Mouse (Mus musculus): ENCODE data around the gene Hist2h2aa1. TPM values are rescaled to one million over a fixed set of nuclear protein-coding genes. Genes with fewer than 3 reads are reported as not detected.
"Not testable (repeated sequence)": the region's sequence is repeated elsewhere in the genome, so short reads cannot be mapped to it uniquely, and the experiment has no call there.

The Hist2h2aa1 gene
- 10 to 100 TPM; 21.8 to 28.9 TPM for total RNA-seq (2021)

- intact Hi-C loops (cut with DNase I) = not testable (repeated sequence)
- peak; percentile 89 to 91 for DNase-seq
Measured at GRCm38 (mm10) chr3:96245003-96245886, at the start of gene Hist2h2aa1. TSS of gene Hist2h2aa1 (plus strand) at chr3:96245497.

- intact Hi-C loops (cut with DNase I) = no loop called here
- peak in 1 of 2 experiments; percentile 24 for DNase-seq
Measured at GRCm38 (mm10) chr3:96195616-96196313, 49.5 kb upstream of the Hist2h2aa1 start.

- DNase-seq = no peak
- intact Hi-C loops (cut with DNase I) = no loop called here
Measured at GRCm38 (mm10) chr3:96196437-96197128, 48.7 kb upstream of the Hist2h2aa1 start.

- intact Hi-C loops (cut with DNase I) = no loop called here
- DNase-seq = peak; percentile 89 to 91
Measured at GRCm38 (mm10) chr3:96197129-96197749, 48.1 kb upstream of the Hist2h2aa1 start.

GRCm38 (mm10) chr3:96198181-96198580, 47.1 kb upstream of the Hist2h2aa1 start:
- DNase-seq = no peak
- intact Hi-C loops (cut with DNase I) = no loop called here

GRCm38 (mm10) chr3:96198601-96199251, 46.6 kb upstream of the Hist2h2aa1 start:
- DNase-seq; intact Hi-C loops (cut with DNase I): not testable (repeated sequence)

GRCm38 (mm10) chr3:96199731-96200130, 45.6 kb upstream of the Hist2h2aa1 start:
- no peak for DNase-seq
- intact Hi-C loops (cut with DNase I) = no loop called here

- intact Hi-C loops (cut with DNase I) = no loop called here
- DNase-seq = no peak
Measured at GRCm38 (mm10) chr3:96207819-96208218, 37.5 kb upstream of the Hist2h2aa1 start.

GRCm38 (mm10) chr3:96209242-96209641, 36.1 kb upstream of the Hist2h2aa1 start:
- intact Hi-C loops (cut with DNase I) = no loop called here

GRCm38 (mm10) chr3:96219191-96219641, 26.1 kb upstream of the Hist2h2aa1 start:
- intact Hi-C loops (cut with DNase I) = loop anchor here (5.0 kb wide), 1 partner anchor 152 kb away; no protein-coding TSS in a partner anchor
- DNase-seq = peak; percentile 53 to 64

More at GRCm38 (mm10) chr3:96209242-96209641, 36.1 kb upstream of the Hist2h2aa1 start:
- DNase-seq = peak in 1 of 2 experiments; percentile 47

GRCm38 (mm10) chr3:96219661-96220130, 25.6 kb upstream of the Hist2h2aa1 start, which contains the start of the genes Bola1 and Hist2h2ab:
TSS of gene Bola1 (minus strand) at chr3:96219709.
TSS of gene Hist2h2ab (plus strand) at chr3:96219865.
- intact Hi-C loops (cut with DNase I) = loop anchor here (2.0 to 5.0 kb wide), 2 partner anchors 45 to 152 kb away; no protein-coding TSS in a partner anchor
- peak; percentile 85 to 88 for DNase-seq

GRCm38 (mm10) chr3:96220131-96220764, 25.0 kb upstream of the Hist2h2aa1 start:
- DNase-seq = peak in 1 of 2 experiments; percentile 42
- intact Hi-C loops (cut with DNase I) = loop anchor here (2.0 kb wide), 1 partner anchor 45 kb away; no protein-coding TSS in a partner anchor

GRCm38 (mm10) chr3:96220765-96221639, 24.3 kb upstream of the Hist2h2aa1 start, which contains the start of the genes Hist2h2ac and Hist2h2be:
TSS of gene Hist2h2ac (minus strand) at chr3:96220880.
TSS of gene Hist2h2be (plus strand) at chr3:96221119.
- intact Hi-C loops (cut with DNase I) = loop anchor here (2.0 kb wide), 1 partner anchor 46 kb away; no protein-coding TSS in a partner anchor
- DNase-seq = peak; percentile 91 to 93

- DNase-seq = no peak
- intact Hi-C loops (cut with DNase I) = loop anchor here (2.0 kb wide), 2 partner anchors 15 to 47 kb away; no protein-coding TSS in a partner anchor
Measured at GRCm38 (mm10) chr3:96221640-96222038, 23.7 kb upstream of the Hist2h2aa1 start.

- intact Hi-C loops (cut with DNase I) = loop anchor here (2.0 kb wide), 1 partner anchor 14 kb away; no protein-coding TSS in a partner anchor
- DNase-seq = no peak
Measured at GRCm38 (mm10) chr3:96222774-96223173, 22.5 kb upstream of the Hist2h2aa1 start.

- intact Hi-C loops (cut with DNase I) = no loop called here
- no peak for DNase-seq
Measured at GRCm38 (mm10) chr3:96225421-96225820, 19.9 kb upstream of the Hist2h2aa1 start.

Data from heart, postnatal 10 days (tissue).